In the genomic region with DNA sequence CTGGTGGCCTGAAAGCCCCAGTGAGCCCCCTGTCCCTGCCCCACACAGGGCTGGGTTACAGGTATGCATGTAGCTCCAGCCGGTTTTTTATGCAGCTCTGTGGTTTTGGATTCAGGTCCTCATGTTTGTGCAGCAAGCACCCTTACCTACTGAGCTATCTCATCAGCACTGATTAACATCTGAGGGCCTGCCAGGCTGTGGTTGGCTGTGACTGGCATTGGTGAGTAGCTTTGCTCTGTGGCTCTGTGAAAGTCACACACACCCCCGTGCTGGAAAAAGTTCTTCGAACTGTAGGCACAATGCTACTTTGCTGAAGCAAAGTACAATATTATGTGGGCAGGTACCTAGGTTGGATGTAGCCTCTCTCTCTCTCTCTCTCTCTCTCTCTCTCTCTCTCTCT, we compare ENCODE assay signal across 17 mouse cellular contexts.
DNase-seq lines count a peak whose midpoint lies in the region.
"Had no signal": no experiment of that assay in that cellular context is flagged by ENCODE, and none has a peak within 500 bp of the region (broad histone marks: within the 10 kb centered on the region; RNA-seq: fewer than 3 reads in every experiment).

No protein-coding gene starts in this region.

- intact Hi-C loops in left cerebral cortex, postnatal 36 days (cut with DNase I): no loop called here
- intact Hi-C loops in left cerebral cortex, postnatal 10 days (cut with DNase I): loop anchor here (10.0 kb wide), 1 partner anchor 311 kb away; no protein-coding TSS in a partner anchor

- DNase-seq in kidney, postnatal 36 days: peak; percentile 14
- no peak for DNase-seq in kidney, postnatal 14 days
- peak; percentile 32 to 64 for DNase-seq in left cerebral cortex, postnatal 36 days (ENCODE audit: low spot score in 2 of 2)
- DNase-seq in left cerebral cortex, postnatal 10 days (ENCODE audit: extremely low spot score in 1 of 2, low spot score in 2 of 2): no peak
- DNase-seq in urinary bladder, postnatal 36 days (ENCODE audit: low spot score in 2 of 2): peak; percentile 18 to 25
- DNase-seq in urinary bladder, postnatal 10 days (ENCODE audit: low spot score): no peak
- DNase-seq in spleen, adult 18-20 months: no peak
- DNase-seq: adrenal gland, postnatal 25 days; B cell, adult 2 months; cerebellum, adult 18-20 months; heart, adult 2 months; heart, postnatal 4 days; kidney, adult 18-20 months; kidney, postnatal 10 days; retina, postnatal 1 day; thymus, adult 2 months; thymus, postnatal 36 days had no signal

Comparison
In these comparisons a context has a peak if more than half of its experiments do, and no peak if none do; other contexts are left out.
1. DNase-seq: peak in kidney, postnatal 36 days (2 of 2), left cerebral cortex, postnatal 36 days (2 of 2) and urinary bladder, postnatal 36 days (2 of 2); none in kidney, postnatal 14 days (single experiment), left cerebral cortex, postnatal 10 days (0 of 2), urinary bladder, postnatal 10 days (single experiment) and spleen, adult 18-20 months (0 of 2).